Mouse (Mus musculus) stomach, embryonic 15.5 days (tissue): ENCODE data around the gene Paqr4. TPM values are rescaled to one million over a fixed set of nuclear protein-coding genes. Genes with fewer than 3 reads are reported as not detected.

ENCODE experiments used
- ATAC-seq: fragments of 200-750 bp; cut with Nextera tagmentation; 2 replicates; pipeline ENCODE4 v1.8.0; 2017; ENCODE audit warnings: low read depth, moderate number of reproducible peaks, moderate TSS enrichment; ENCODE audit not compliant: insufficient read depth, low FRiP score
- H3K27ac ChIP-seq: fragments of 300-500 bp; sonication (generic); 2 replicates; pipeline ENCODE4 v1.5.1; 2015; ENCODE audit warnings: mild to moderate bottlenecking, inconsistent platforms
- H3K27me3 ChIP-seq: fragments of 300-500 bp; sonication (generic); replicated peaks from 2 replicates; pipeline ENCODE4 v1.6.1; 2015; ENCODE audit warnings: inconsistent platforms
- H3K36me3 ChIP-seq: fragments of 300-500 bp; sonication (generic); 2 replicates; pipeline ENCODE4 v1.6.1; 2015; ENCODE audit warnings: inconsistent platforms
- H3K4me1 ChIP-seq: fragments of 300-500 bp; sonication (generic); 2 replicates; pipeline ENCODE4 v1.6.1; 2015; ENCODE audit warnings: inconsistent platforms
- H3K4me2 ChIP-seq: fragments of 300-500 bp; sonication (generic); 2 replicates; pipeline ENCODE4 v1.6.1; 2015; ENCODE audit warnings: mild to moderate bottlenecking, inconsistent platforms
- H3K4me3 ChIP-seq: fragments of 300-500 bp; sonication (generic); replicated peaks from 2 replicates; pipeline ENCODE4 v1.5.1; 2015; ENCODE audit warnings: inconsistent platforms
- H3K9ac ChIP-seq: fragments of 300-500 bp; sonication (generic); 2 replicates; pipeline ENCODE4 v1.6.1; 2015; ENCODE audit warnings: inconsistent platforms
- H3K9me3 ChIP-seq: fragments of 300-500 bp; sonication (generic); 2 replicates; pipeline ENCODE4 v1.6.1; 2016; ENCODE audit warnings: inconsistent platforms
- WGBS: fragments of 180-500 bp; shearing (Covaris S2); methylation state at CpG from one replicate; pipeline ENCODE4 v1.1.7; 2015; 5-methylcytosine and 5-hydroxymethylcytosine counted together
- polyA plus RNA-seq: library from polyadenylated mRNA; unstranded; fragments of >200 nt; fragmentation: Nextera tagmentation; extraction: Ambion mirVana; gene quantifications from 2 replicates; pipeline ENCODE4 v1.2.1, GENCODE M21; 2015

The Paqr4 gene
- polyA plus RNA-seq, 1 experiment from 2014 or later = 22.6 TPM

DNA sequence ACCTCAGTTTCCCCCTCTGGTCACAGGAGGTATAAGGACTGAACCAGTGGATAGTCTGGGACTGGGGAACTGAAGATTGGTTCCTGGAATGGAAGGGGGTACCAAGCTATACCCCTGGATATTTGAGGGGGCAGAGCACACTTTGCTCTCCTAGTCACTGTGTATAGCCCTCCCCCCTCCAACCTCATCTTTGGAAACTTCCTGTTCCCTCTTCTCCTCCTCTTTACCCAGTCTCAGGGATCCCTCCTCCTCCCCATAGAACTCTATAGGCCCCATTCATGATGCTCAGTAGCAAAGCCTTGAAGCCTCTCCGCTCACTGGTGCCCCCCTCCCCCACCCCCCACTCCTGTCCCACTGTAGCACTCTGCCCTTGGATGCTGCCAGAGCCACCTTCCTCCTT lies 21.2 kb downstream of the Paqr4 start:
- no peaks in the 10 kb centered on the region for H3K36me3 ChIP-seq
- H3K9ac ChIP-seq = no peak overlapping the region
- no peak for ATAC-seq
- 11% methylated on average over 1 of the region's 1 CpGs for WGBS
- H3K4me1 ChIP-seq = no peaks in the 10 kb centered on the region
- no peak overlapping the region for H3K27ac ChIP-seq
- no peak overlapping the region for H3K4me2 ChIP-seq
- H3K27me3 ChIP-seq = no peaks in the 10 kb centered on the region
- no peak overlapping the region for H3K4me3 ChIP-seq
- H3K9me3 ChIP-seq = no peaks in the 10 kb centered on the region

DNA sequence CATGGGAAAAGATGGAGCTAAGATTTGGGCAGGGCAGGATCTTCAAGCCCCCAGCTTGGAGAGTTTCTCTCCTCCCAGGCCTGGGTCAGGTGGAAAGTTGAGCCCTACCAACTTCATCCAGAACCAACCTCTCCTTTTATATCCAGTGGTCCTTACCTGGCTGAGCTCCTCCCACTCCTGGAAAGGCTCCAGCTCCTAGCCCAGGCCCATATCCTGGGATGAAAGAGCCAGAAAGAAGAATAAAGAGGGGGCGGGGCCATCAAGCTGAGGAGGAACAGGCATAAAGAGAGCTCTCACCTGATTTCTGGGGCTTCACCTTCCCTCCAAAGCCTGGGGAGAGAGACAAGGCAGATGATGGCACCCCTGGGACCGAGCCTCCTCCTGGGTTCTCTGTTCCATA lies 23.7 kb downstream of the Paqr4 start:
- WGBS = 61% methylated on average over 2 of the region's 2 CpGs
- Histone ChIP-seq H3K4me3 (no peak overlapping the region), H3K9ac (no peak overlapping the region), H3K27ac (no peak overlapping the region), H3K9me3 (no peaks in the 10 kb centered on the region), H3K4me2 (no peak overlapping the region), H3K4me1 (no peaks in the 10 kb centered on the region), H3K36me3 (no peaks in the 10 kb centered on the region), H3K27me3 (no peaks in the 10 kb centered on the region)
- ATAC-seq = no peak

DNA sequence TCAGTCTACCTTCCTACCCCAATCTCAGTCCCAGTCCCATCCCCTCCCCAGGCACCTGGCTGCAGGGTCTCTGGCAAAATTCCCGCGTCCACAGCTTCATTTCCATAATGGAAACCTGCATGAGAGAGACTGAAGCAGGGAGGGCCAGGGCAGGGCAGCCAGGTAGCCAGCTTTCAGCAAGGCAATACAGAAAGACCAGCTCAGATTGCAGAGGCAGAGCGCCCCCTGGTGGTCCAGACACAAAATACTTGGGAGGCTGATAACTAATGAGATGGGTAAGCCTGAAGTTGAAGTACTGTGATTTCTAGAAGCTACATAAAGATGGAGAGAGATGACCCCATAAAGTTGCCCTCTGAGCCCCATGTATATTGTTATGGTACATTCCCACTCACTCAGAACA lies 34.5 kb downstream of the Paqr4 start:
- ATAC-seq = 0 out of 2 replicates have a peak, but pooled peaks have one; percentile 58
- 3% methylated on average over 3 of the region's 3 CpGs for WGBS
- Histone ChIP-seq H3K27me3 (no peaks in the 10 kb centered on the region), H3K9me3 (no peaks in the 10 kb centered on the region), H3K4me3 (no peak overlapping the region), H3K27ac (no peak overlapping the region), H3K36me3 (no peaks in the 10 kb centered on the region), H3K4me1 (no peaks in the 10 kb centered on the region), H3K9ac (no peak overlapping the region), H3K4me2 (no peak overlapping the region)

DNA sequence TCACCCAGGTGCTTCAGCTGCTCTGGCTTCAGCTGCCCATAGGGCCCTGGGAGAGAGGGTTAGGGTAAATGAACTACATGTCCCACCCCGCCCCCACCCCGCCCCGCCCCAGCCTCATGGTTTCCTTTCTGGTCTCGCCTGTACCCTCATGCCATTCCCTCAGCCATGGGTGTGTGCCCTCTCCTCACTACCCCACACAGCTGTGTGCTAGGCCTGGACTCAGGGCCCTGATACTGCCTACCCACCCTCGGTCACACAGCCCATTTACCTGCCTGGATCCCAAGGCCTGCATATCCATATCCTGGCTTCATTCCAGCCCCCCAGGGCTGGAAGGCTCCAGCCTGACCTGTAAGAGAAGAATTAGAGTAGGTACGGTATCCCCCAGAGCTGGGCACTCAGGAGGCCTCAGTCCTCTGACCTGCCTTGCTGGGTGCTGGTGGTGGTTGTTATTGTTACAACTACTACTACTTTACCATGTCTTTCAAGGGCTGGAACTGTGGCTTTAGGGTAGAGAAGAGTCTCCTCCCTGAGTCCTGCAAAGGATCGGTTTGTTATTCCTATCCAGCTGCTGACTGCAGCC lies 35.1 kb downstream of the Paqr4 start:
- no peaks in the 10 kb centered on the region for H3K9me3 ChIP-seq
- H3K4me2 ChIP-seq = no peak overlapping the region
- H3K9ac ChIP-seq = no peak overlapping the region
- no peak overlapping the region for H3K4me3 ChIP-seq
- peaks cover 4% of the 10 kb centered on the region; the same call in 1 of the 2 replicates for H3K27me3 ChIP-seq
- no peaks in the 10 kb centered on the region for H3K36me3 ChIP-seq
- 76% methylated on average over 7 of the region's 7 CpGs for WGBS
- H3K4me1 ChIP-seq = no peaks in the 10 kb centered on the region
- no peak overlapping the region for H3K27ac ChIP-seq
- ATAC-seq = no peak

DNA sequence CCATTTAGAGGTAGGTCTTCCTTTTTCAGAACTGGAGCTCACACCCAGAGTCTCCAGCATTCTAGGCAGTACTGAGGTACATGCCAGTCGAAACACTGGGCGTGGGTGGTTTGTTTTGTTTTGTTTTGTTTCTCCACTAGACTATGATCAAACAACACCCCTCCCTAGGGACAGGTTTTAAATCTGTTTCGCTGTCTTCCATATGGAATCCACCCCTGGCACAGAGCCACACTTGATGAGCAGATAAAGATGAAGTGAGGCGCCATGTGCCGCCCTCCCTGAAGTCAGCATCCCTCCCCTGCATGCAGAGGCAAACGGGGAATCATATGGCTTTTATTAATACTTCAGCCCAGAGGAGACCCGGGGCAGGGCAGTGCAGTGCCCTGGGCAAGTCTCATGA lies 35.9 kb downstream of the Paqr4 start:
- Histone ChIP-seq H3K9me3 (no peaks in the 10 kb centered on the region), H3K4me1 (0 out of 2 replicates have a peak, but pooled peaks cover 3% of the 10 kb centered on the region), H3K9ac (no peak overlapping the region), H3K27ac (no peak overlapping the region), H3K27me3 (peaks cover 8% of the 10 kb centered on the region), H3K4me3 (no peak overlapping the region), H3K36me3 (no peaks in the 10 kb centered on the region), H3K4me2 (no peak overlapping the region)
- 49% methylated on average over 7 of the region's 7 CpGs for WGBS
- no peak for ATAC-seq

DNA sequence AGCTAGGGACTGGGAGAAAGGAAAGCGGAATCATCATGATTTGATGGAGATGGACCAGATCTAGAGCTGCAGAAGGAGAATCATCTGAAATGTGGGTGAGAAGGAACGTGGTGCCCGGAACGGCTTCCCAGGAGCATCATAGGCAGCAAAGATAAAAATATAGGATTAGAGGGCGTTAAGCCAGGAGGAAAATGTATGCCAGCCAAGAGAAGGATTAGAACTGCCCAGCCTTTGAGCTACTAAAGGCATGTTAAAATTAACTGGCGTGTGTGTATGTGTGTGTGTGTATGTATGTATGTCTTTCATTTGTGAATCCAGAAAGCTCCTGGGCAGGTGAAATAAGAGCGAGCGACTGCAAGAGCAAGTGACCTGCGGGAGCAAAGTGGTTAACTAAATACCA lies 37.4 kb downstream of the Paqr4 start:
- 83% methylated on average over 9 of the region's 9 CpGs for WGBS
- peaks cover 16% of the 10 kb centered on the region for H3K27me3 ChIP-seq

DNA sequence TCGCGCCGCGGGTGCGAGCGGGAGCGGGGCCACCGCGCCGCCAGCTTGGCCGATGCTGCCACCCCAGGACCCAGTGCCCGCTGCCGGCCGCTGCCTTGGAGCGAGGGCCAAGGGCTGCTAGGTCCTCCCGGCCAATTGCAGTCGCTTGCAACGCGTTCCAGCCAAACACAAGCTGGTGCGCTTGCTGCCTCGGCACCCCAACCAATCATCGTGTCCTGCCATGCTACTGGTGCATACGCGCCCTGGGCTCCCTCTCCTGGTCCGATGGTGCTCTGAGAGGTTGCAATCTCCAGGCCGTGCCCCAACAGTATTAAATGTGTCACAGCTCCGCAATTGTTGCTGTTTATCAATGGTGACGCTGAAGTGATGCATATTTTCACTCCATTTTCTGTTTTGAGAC lies 40.6 kb downstream of the Paqr4 start:
- H3K27ac ChIP-seq = no peak overlapping the region
- peaks cover 12% of the 10 kb centered on the region; the same call in 1 of the 2 replicates for H3K4me1 ChIP-seq
- ATAC-seq = peak; percentile 93
- WGBS = under 1% methylated on average over 27 of the region's 28 CpGs
- H3K27me3 ChIP-seq = peaks cover 16% of the 10 kb centered on the region
- no peaks in the 10 kb centered on the region for H3K9me3 ChIP-seq
- H3K9ac ChIP-seq = no peak overlapping the region
- no peaks in the 10 kb centered on the region for H3K36me3 ChIP-seq
- H3K4me2 ChIP-seq = peak overlapping the region; percentile 100
- peak overlapping the region; percentile 63 for H3K4me3 ChIP-seq

More for the DNA sequence above, 37.4 kb downstream of the Paqr4 start:
- H3K4me2 ChIP-seq = no peak overlapping the region
- no peak overlapping the region for H3K27ac ChIP-seq
- peaks cover 8% of the 10 kb centered on the region; the same call in 1 of the 2 replicates for H3K4me1 ChIP-seq
- no peak for ATAC-seq
- no peaks in the 10 kb centered on the region for H3K36me3 ChIP-seq
- no peak overlapping the region for H3K4me3 ChIP-seq
- H3K9ac ChIP-seq = no peak overlapping the region
- no peaks in the 10 kb centered on the region for H3K9me3 ChIP-seq

DNA sequence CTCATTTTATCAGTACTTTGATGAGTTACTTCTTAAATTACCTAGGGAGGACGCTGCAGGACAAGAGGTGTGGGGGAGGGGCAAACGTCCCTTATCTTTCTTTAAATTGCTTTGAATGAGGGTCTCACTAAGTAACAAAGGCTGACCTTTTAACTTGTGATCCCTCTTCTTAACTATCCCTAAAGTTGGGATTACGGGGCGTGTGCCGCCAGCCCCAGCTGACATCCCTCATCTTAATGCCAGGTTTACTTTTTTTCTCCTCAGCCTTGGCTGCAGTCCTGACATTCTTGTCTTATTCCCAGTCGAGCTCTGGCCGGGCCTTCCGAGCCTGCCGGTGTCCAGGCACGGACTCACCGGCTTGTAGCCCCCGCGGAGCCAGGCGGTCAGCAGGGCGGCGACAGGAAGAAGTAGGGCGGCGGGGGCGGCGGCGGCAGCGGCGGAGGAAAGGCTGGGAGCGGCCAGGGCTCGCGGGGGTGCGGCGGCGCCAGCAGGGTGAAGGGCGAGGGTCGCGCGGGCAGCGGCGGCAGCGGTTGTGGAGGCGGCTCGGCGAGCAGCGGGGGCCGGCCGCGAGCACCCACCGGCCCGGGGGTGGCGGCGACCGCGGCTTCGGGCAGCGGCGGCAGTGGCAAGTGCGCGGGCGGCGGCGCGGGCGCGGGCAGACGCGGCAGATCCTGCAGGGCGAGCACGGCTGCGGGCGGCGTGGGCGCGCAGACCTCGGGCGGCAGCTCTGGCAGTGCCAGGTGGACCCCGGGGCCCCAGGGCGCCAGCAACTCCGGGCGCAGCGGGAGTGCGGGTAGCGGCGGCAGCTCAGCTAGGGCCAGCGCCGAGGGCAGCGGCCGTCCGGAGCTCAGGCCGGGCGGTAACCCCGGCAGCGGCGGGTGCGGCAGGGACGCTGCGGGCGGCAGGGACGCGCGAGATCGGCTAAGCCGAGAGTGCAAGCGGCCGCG lies 41.3 kb downstream of the Paqr4 start:
- no peak overlapping the region for H3K27ac ChIP-seq
- H3K4me1 ChIP-seq = peaks cover 16% of the 10 kb centered on the region; the same call in 1 of the 2 replicates
- H3K36me3 ChIP-seq = no peaks in the 10 kb centered on the region
- peak overlapping the region; percentile 29 for H3K9ac ChIP-seq
- peak overlapping the region; percentile 100 for H3K4me2 ChIP-seq
- H3K27me3 ChIP-seq = peaks cover 16% of the 10 kb centered on the region
- peak overlapping the region; percentile 63 for H3K4me3 ChIP-seq
- ATAC-seq = peak; percentile 11; the same call in 1 of the 2 replicates
- WGBS = under 1% methylated on average over 81 of the region's 101 CpGs
- H3K9me3 ChIP-seq = no peaks in the 10 kb centered on the region

DNA sequence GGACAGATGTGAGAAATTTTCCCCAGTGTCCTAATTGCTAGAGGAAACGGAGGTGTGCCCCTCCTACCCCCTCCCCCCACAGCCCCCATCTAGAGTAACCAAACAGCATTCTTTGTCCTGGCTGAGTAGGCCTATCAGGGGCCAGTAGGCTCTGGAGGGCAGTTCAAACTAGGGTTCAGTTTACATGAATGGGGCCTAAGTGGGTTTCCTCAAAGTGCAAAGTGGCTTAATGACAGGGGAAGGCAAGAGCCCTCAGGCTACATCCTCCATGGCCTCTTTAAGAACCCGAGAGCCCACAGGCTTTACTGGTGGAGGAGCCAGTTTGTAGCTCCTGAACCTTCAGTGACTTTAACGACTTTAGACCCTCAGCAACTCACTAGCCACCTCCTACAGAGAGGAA lies 44.9 kb downstream of the Paqr4 start:
- H3K4me1 ChIP-seq = peaks cover 16% of the 10 kb centered on the region; the same call in 1 of the 2 replicates
- no peak overlapping the region for H3K27ac ChIP-seq

DNA sequence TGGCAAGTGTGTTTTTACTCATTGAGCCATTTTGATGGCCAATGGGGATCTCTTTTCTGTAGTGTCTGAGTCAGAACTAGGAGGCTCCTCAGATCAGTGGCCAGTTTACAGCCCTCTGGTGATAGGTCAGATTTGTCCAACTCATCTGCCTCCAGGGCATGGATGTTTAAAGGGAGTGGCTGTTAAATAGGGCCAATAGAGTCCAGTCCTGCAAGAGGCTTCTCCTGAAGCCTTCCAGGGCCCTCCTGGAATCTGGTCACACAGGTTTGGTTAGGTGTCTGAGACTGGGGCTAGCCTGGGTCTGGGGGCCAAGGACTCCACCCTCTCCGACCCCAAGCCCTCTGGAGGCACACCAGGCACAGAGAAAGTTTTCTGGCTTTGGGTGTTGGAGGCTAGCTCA lies 46.2 kb downstream of the Paqr4 start:
- H3K27ac ChIP-seq = no peak overlapping the region
- peaks cover 13% of the 10 kb centered on the region; the same call in 1 of the 2 replicates for H3K4me1 ChIP-seq
- 48% methylated on average over 1 of the region's 1 CpGs for WGBS
- H3K36me3 ChIP-seq = no peaks in the 10 kb centered on the region
- peaks cover 6% of the 10 kb centered on the region; the same call in 1 of the 2 replicates for H3K27me3 ChIP-seq
- no peak for ATAC-seq
- H3K4me3 ChIP-seq = no peak overlapping the region
- H3K4me2 ChIP-seq = no peak overlapping the region
- H3K9me3 ChIP-seq = no peaks in the 10 kb centered on the region
- H3K9ac ChIP-seq = no peak overlapping the region

More for the DNA sequence above, 44.9 kb downstream of the Paqr4 start:
- Histone ChIP-seq H3K27me3 (peaks cover 13% of the 10 kb centered on the region), H3K4me3 (no peak overlapping the region), H3K36me3 (no peaks in the 10 kb centered on the region), H3K4me2 (no peak overlapping the region), H3K9ac (no peak overlapping the region), H3K9me3 (no peaks in the 10 kb centered on the region)
- no peak for ATAC-seq
- WGBS = 17% methylated on average over 3 of the region's 3 CpGs
